Mouse (Mus musculus): ENCODE measurements at regions not wholly inside any gene's neighbourhood (a gene's known extent, or its start where the extent isn't known, plus 50 kb on each side); places are given as distances from the start of the nearest gene placed in this dataset.

GRCm38 (mm10) chr7:133467579-133467978 lies 134.4 kb downstream of the Tex36 start:
- H3K4me3 ChIP-seq, result no peak overlapping the region
- peaks cover 5% of the 10 kb centered on the region; the same call in 1 of the 2 replicates for H3K4me1 ChIP-seq
- no peak overlapping the region for H3K27ac ChIP-seq
- ATAC-seq, result no peak
- no peak overlapping the region for H3K4me2 ChIP-seq
- no peaks in the 10 kb centered on the region for H3K27me3 ChIP-seq
- 96% methylated on average over 3 of the region's 3 CpGs for WGBS
- H3K9ac ChIP-seq, result no peak overlapping the region
- no peaks in the 10 kb centered on the region; the same call in 1 of the 2 replicates for H3K9me3 ChIP-seq (replicated peaks)
- no peaks in the 10 kb centered on the region for H3K36me3 ChIP-seq (ENCODE audit: poor library complexity, severe bottlenecking)

DNA sequence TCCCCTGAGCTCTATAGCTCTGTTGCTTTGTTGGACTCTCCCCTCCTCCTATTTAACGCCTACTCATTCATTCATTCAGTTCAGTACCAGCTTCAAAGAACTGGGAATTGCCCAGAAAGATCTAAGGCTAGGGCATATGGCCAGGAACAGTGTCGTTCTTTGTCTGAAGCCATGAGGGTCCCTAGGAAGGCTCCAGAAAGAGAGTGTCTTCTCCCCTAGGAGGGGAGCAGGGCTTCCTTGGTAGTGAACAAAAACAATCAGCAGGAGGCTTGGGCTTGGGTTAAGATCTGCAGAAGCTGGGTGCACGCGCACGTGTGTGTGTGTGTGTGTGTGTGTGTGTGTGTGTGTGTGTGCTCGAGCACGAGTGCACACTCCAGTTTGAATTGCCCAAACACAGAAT lies 142.7 kb downstream of the Tex36 start:
- Histone ChIP-seq H3K4me3 (no peak overlapping the region), H3K4me1 (peaks cover 9% of the 10 kb centered on the region; the same call in 1 of the 2 replicates), H3K27ac (no peak overlapping the region), H3K9ac (no peak overlapping the region), H3K9me3 (replicated peaks) (no peaks in the 10 kb centered on the region; the same call in 1 of the 2 replicates), H3K4me2 (no peak overlapping the region), H3K27me3 (no peaks in the 10 kb centered on the region), H3K36me3 (ENCODE audit: poor library complexity, severe bottlenecking) (no peaks in the 10 kb centered on the region)
- ATAC-seq, result no peak
- whole genome bisulfite sequencing, result 49% methylated on average over 7 of the region's 7 CpGs

GRCm38 (mm10) chr7:133457436-133458324 lies 144.3 kb downstream of the Tex36 start:
- H3K27me3 ChIP-seq, result no peaks in the 10 kb centered on the region
- H3K4me2 ChIP-seq, result no peak overlapping the region
- H3K36me3 ChIP-seq (ENCODE audit: poor library complexity, severe bottlenecking), result no peaks in the 10 kb centered on the region
- peak overlapping the region; percentile 19; the same call in 1 of the 2 replicates for H3K27ac ChIP-seq
- no peaks in the 10 kb centered on the region for H3K9me3 ChIP-seq (replicated peaks)
- H3K4me3 ChIP-seq, result no peak overlapping the region
- H3K4me1 ChIP-seq, result peaks cover 9% of the 10 kb centered on the region; the same call in 1 of the 2 replicates
- WGBS, result 65% methylated on average over 16 of the region's 16 CpGs
- no peak overlapping the region for H3K9ac ChIP-seq
- ATAC-seq, result no peak

DNA sequence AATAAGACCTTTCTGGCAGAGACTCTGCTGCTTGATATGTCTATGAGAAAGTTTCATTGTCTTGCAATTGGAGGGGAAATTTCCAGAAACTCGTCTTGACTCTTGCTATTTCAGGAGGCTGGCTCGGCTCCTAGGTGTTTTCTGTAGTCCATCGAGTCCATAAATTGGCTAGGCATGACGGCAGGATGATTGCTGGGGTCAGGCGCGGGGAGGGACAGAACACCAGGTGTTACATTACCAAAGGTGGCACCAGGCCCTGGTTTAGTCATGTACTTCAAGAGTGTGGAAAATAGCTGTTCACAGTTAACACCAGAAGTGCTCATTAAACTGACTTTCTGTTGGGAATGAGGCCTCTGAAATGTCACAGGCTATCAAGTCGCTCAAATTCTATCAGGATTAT lies 151.7 kb downstream of the Tex36 start:
- Histone ChIP-seq H3K9me3 (replicated peaks) (no peaks in the 10 kb centered on the region), H3K27ac (no peak overlapping the region), H3K4me1 (no peaks in the 10 kb centered on the region), H3K36me3 (ENCODE audit: poor library complexity, severe bottlenecking) (no peaks in the 10 kb centered on the region), H3K4me2 (no peak overlapping the region), H3K9ac (no peak overlapping the region), H3K4me3 (no peak overlapping the region), H3K27me3 (no peaks in the 10 kb centered on the region)
- 86% methylated on average over 7 of the region's 7 CpGs for WGBS
- ATAC-seq, result no peak

- WGBS, result 37% methylated on average over 2 of the region's 2 CpGs
- Histone ChIP-seq H3K27ac (no peak overlapping the region), H3K4me1 (peaks cover 11% of the 10 kb centered on the region), H3K9ac (no peak overlapping the region), H3K4me3 (no peak overlapping the region), H3K27me3 (no peaks in the 10 kb centered on the region; the same call in 1 of the 2 replicates), H3K36me3 (ENCODE audit: poor library complexity, severe bottlenecking) (no peaks in the 10 kb centered on the region), H3K4me2 (no peak overlapping the region), H3K9me3 (replicated peaks) (no peaks in the 10 kb centered on the region)
- ATAC-seq, result no peak
Observed at GRCm38 (mm10) chr7:133447079-133447478, 154.9 kb downstream of the Tex36 start.

- peaks cover 52% of the 10 kb centered on the region for H3K4me1 ChIP-seq
- 3% methylated on average over 4 of the region's 4 CpGs for WGBS
- H3K27ac ChIP-seq, result peak overlapping the region; percentile 87
- no peaks in the 10 kb centered on the region; the same call in 1 of the 2 replicates for H3K27me3 ChIP-seq
- H3K4me3 ChIP-seq, result no peak overlapping the region
- H3K36me3 ChIP-seq (ENCODE audit: poor library complexity, severe bottlenecking), result no peaks in the 10 kb centered on the region
- peak overlapping the region; percentile 52 for H3K4me2 ChIP-seq
- ATAC-seq, result no peak
- H3K9me3 ChIP-seq (replicated peaks), result no peaks in the 10 kb centered on the region
- H3K9ac ChIP-seq, result peak overlapping the region; percentile 50; the same call in 1 of the 2 replicates
Observed at GRCm38 (mm10) chr7:133441661-133442060, 160.3 kb downstream of the Tex36 start.

- H3K9ac ChIP-seq, result peak overlapping the region; percentile 50
- peak overlapping the region; percentile 87 for H3K27ac ChIP-seq
- no peaks in the 10 kb centered on the region; the same call in 1 of the 2 replicates for H3K27me3 ChIP-seq
- WGBS, result 10% methylated on average over 6 of the region's 6 CpGs
- H3K36me3 ChIP-seq (ENCODE audit: poor library complexity, severe bottlenecking), result no peaks in the 10 kb centered on the region
- H3K4me2 ChIP-seq, result peak overlapping the region; percentile 52
- peak overlapping the region; percentile 12 for H3K4me3 ChIP-seq
- peak; percentile 50; the same call in 1 of the 2 replicates for ATAC-seq
- H3K9me3 ChIP-seq (replicated peaks), result no peaks in the 10 kb centered on the region
- H3K4me1 ChIP-seq, result peaks cover 53% of the 10 kb centered on the region
Observed at GRCm38 (mm10) chr7:133441169-133441568, 160.8 kb downstream of the Tex36 start.

DNA sequence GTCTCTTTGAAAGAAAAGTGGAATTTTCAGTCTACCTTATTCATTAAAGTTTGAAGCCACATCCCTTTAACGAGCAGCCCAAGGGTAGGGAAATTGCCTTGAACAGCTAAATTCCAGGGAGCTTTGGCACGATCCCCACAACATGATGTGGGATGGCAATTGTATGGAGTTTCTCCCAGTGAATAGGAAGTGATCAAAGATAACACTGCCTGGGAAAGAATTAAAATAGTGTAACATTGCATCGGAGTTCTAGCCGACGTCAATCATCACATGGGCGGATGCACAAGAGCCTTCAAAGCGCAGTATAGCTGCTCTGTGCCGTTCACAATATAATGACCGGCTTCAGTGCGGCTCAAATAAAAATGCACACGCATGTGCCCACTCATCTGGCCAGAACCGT lies 161.2 kb downstream of the Tex36 start:
- H3K4me1 ChIP-seq, result peaks cover 58% of the 10 kb centered on the region
- peak overlapping the region; percentile 50; the same call in 1 of the 2 replicates for H3K9ac ChIP-seq
- H3K9me3 ChIP-seq (replicated peaks), result no peaks in the 10 kb centered on the region
- 2% methylated on average over 12 of the region's 12 CpGs for WGBS
- H3K27me3 ChIP-seq, result no peaks in the 10 kb centered on the region; the same call in 1 of the 2 replicates
- peak overlapping the region; percentile 52 for H3K4me2 ChIP-seq
- no peaks in the 10 kb centered on the region for H3K36me3 ChIP-seq (ENCODE audit: poor library complexity, severe bottlenecking)
- H3K27ac ChIP-seq, result peak overlapping the region; percentile 87
- peak overlapping the region; percentile 12 for H3K4me3 ChIP-seq
- ATAC-seq, result peak; percentile 89

- Histone ChIP-seq H3K9ac (no peak overlapping the region), H3K36me3 (ENCODE audit: poor library complexity, severe bottlenecking) (no peaks in the 10 kb centered on the region), H3K4me3 (no peak overlapping the region), H3K27me3 (no peaks in the 10 kb centered on the region; the same call in 1 of the 2 replicates), H3K4me1 (peaks cover 64% of the 10 kb centered on the region), H3K27ac (peak overlapping the region; percentile 87), H3K4me2 (peak overlapping the region; percentile 52), H3K9me3 (replicated peaks) (no peaks in the 10 kb centered on the region)
- 13% methylated on average over 6 of the region's 6 CpGs for WGBS
- ATAC-seq, result peak; percentile 10
Observed at GRCm38 (mm10) chr7:133440086-133440485, 161.9 kb downstream of the Tex36 start.

- Histone ChIP-seq H3K4me1 (peaks cover 65% of the 10 kb centered on the region), H3K9ac (no peak overlapping the region), H3K9me3 (replicated peaks) (no peaks in the 10 kb centered on the region), H3K4me2 (no peak overlapping the region), H3K27ac (no peak overlapping the region; the same call in 1 of the 2 replicates), H3K4me3 (no peak overlapping the region), H3K36me3 (ENCODE audit: poor library complexity, severe bottlenecking) (no peaks in the 10 kb centered on the region), H3K27me3 (no peaks in the 10 kb centered on the region)
- ATAC-seq, result no peak
- 42% methylated on average over 6 of the region's 6 CpGs for WGBS
Observed at GRCm38 (mm10) chr7:133438631-133439030, 163.3 kb downstream of the Tex36 start.

DNA sequence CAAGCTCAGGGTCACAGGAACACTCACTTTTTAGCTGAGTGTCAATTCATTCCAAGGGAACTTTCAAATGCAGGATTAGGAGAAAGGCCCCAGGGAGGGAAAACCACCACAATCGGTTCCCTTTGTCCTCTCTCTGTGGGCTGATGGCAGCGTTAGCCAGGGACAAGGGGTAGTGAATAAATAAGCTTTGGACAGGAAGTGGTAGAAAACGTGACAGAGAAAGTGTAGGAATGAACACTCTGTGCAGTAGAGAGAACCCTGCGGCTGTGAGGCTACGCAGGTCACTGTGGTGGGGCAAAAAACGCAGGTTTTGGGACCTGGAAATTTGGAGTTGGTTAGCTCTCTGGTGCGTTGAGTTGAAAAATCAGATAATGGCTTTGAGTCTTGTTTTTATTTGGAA lies 164.1 kb downstream of the Tex36 start:
- Histone ChIP-seq H3K27me3 (no peaks in the 10 kb centered on the region), H3K9ac (no peak overlapping the region), H3K4me1 (peaks cover 60% of the 10 kb centered on the region), H3K4me3 (no peak overlapping the region), H3K9me3 (replicated peaks) (no peaks in the 10 kb centered on the region), H3K36me3 (ENCODE audit: poor library complexity, severe bottlenecking) (no peaks in the 10 kb centered on the region), H3K4me2 (no peak overlapping the region), H3K27ac (peak overlapping the region; percentile 41; the same call in 1 of the 2 replicates)
- 5% methylated on average over 7 of the region's 7 CpGs for WGBS
- ATAC-seq, result no peak

GRCm38 (mm10) chr7:133435596-133436357 lies 166.2 kb downstream of the Tex36 start:
- ATAC-seq, result no peak
- Histone ChIP-seq H3K27me3 (no peaks in the 10 kb centered on the region), H3K4me3 (no peak overlapping the region), H3K27ac (no peak overlapping the region), H3K9me3 (replicated peaks) (no peaks in the 10 kb centered on the region), H3K4me2 (no peak overlapping the region), H3K9ac (no peak overlapping the region), H3K4me1 (peaks cover 40% of the 10 kb centered on the region), H3K36me3 (ENCODE audit: poor library complexity, severe bottlenecking) (no peaks in the 10 kb centered on the region)
- 46% methylated on average over 14 of the region's 14 CpGs for WGBS
